Mouse (Mus musculus): ENCODE measurements around the gene Gm17689. TPM values are rescaled to one million over a fixed set of nuclear protein-coding genes. Genes with fewer than 3 reads are reported as not detected.

Gene Gm17689
- total RNA-seq (2021) (not detected), polyA plus RNA-seq (2012; rRNA removed) (not detected in 2 replicates)
- long read RNA-seq, result 0 reads

- H3K4me3 ChIP-seq, result no peak within 1 kb of the TSS
- WGBS, result 42% methylated on average over 1 of the region's 1 CpGs
- H3K4me1 ChIP-seq (ENCODE audit: control insufficient read depth, insufficient read depth, low read length), result no peaks in the 10 kb centered on the region
- intact Hi-C loops (cut with DNase I), result no loop called here
- no peaks in the 10 kb centered on the region for H3K27me3 ChIP-seq (ENCODE audit: control insufficient read depth, insufficient read depth, low read length)
- TF ChIP-seq EP300 (IDR thresholded peaks at IDR 0.05; ENCODE audit: insufficient read depth, low read depth, low read length), result no peak
- no peak for TF ChIP-seq CTCF (IDR thresholded peaks at IDR 0.05)
- TF ChIP-seq POLR2A (IDR thresholded peaks at IDR 0.05; ENCODE audit: insufficient read depth, low read depth, low read length), result no peak
- H3K9ac ChIP-seq (ENCODE audit: low read depth, low read length), result no peak within 1 kb of the TSS
- DNase-seq, result no peak
- no peaks in the 10 kb centered on the region for H3K79me2 ChIP-seq (replicated peaks; ENCODE audit: control insufficient read depth, insufficient read depth, low read length)
- no peaks in the 10 kb centered on the region for H3K36me3 ChIP-seq (ENCODE audit: control insufficient read depth, insufficient read depth, low read length)
- no peak within 1 kb of the TSS for H3K27ac ChIP-seq
Measured at GRCm38 (mm10) chr9:36582535-36582934, at the start of gene Gm17689. Gene Gm17689 (minus strand): TSS chr9:36582635.

DNA sequence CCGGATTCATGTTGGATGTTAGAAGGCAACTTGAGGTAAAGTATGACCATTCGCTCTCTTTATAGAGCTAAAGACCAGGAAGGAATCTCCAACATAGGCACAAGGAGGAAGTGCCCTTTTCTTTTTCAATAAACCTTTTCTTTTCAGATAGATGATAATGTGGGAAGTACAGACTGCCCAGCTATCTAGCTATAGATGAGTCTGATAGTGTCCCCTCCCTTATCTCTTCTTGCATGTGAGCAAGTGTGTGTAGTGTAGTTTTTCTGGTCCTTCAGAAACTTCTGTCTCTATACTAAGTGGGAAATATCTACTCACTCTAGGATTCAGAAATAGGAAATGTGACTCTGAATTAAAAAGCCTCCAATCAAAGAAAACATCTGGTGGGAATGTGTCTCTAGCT is 40.6 kb downstream of the Gm17689 start, which contains the start of gene Gm5615:
TSS of gene Gm5615 (minus strand) at position 101 of the 400 bp plus-strand sequence.
- no peak within 1 kb of the TSS for H3K4me3 ChIP-seq
- WGBS, result 81% methylated on average over 2 of the region's 2 CpGs
- H3K4me1 ChIP-seq (ENCODE audit: control insufficient read depth, insufficient read depth, low read length), result no peaks in the 10 kb centered on the region
- DNase-seq, result no peak
- TF ChIP-seq EP300 (IDR thresholded peaks at IDR 0.05; ENCODE audit: insufficient read depth, low read depth, low read length), result no peak
- TF ChIP-seq CTCF (IDR thresholded peaks at IDR 0.05), result no peak
- no peak for TF ChIP-seq POLR2A (IDR thresholded peaks at IDR 0.05; ENCODE audit: insufficient read depth, low read depth, low read length)
- intact Hi-C loops (cut with DNase I), result no loop called here
- no peaks in the 10 kb centered on the region for H3K79me2 ChIP-seq (replicated peaks; ENCODE audit: control insufficient read depth, insufficient read depth, low read length)
- no peaks in the 10 kb centered on the region for H3K27me3 ChIP-seq (ENCODE audit: control insufficient read depth, insufficient read depth, low read length)
- no peaks in the 10 kb centered on the region for H3K36me3 ChIP-seq (ENCODE audit: control insufficient read depth, insufficient read depth, low read length)
- no peak within 1 kb of the TSS for H3K27ac ChIP-seq
- no peak within 1 kb of the TSS for H3K9ac ChIP-seq (ENCODE audit: low read depth, low read length)

Other genes starting within 250 kb of the Gm17689 start
- not detected for gene Gm7257, start 150.8 kb downstream of the Gm17689 start, total RNA-seq (2021)
- not detected in 2 replicates for gene Gm7257, start 150.8 kb downstream of the Gm17689 start, polyA plus RNA-seq (2012; rRNA removed)
- gene Gm9513, start 107.0 kb downstream of the Gm17689 start, total RNA-seq (2021), result not detected
- gene Gm9513, start 107.0 kb downstream of the Gm17689 start, polyA plus RNA-seq (2012; rRNA removed), result not detected in 2 replicates
- not detected for gene Gm5615, start 40.7 kb downstream of the Gm17689 start, total RNA-seq (2021)
- gene Gm5615, start 40.7 kb downstream of the Gm17689 start, polyA plus RNA-seq (2012; rRNA removed), result not detected in 2 replicates
- gene A630095E13Rik, start 60.7 kb upstream of the Gm17689 start, total RNA-seq (2021), result not detected
- gene A630095E13Rik, start 60.7 kb upstream of the Gm17689 start, polyA plus RNA-seq (2012; rRNA removed), result not detected in 2 replicates
- not detected for gene Acrv1, start 110.6 kb upstream of the Gm17689 start, total RNA-seq (2021)
- gene Acrv1, start 110.6 kb upstream of the Gm17689 start, polyA plus RNA-seq (2012; rRNA removed), result 0.16 TPM in 1 of 2 replicates, not detected in the other
- under 1 TPM; 0.29 to 0.68 TPM for gene Chek1, start 144.4 kb upstream of the Gm17689 start, total RNA-seq (2021)
- gene Chek1, start 144.4 kb upstream of the Gm17689 start, polyA plus RNA-seq (2012; rRNA removed), result 0.08 and 0.26 TPM in 2 replicates
- 10 to 100 TPM; 59.6 to 71.0 TPM for gene Stt3a, start 185.0 kb upstream of the Gm17689 start, total RNA-seq (2021)
- 77.4 and 183 TPM in 2 replicates for gene Stt3a, start 185.0 kb upstream of the Gm17689 start, polyA plus RNA-seq (2012; rRNA removed)
- 10 to 100 TPM; 70.4 to 78.5 TPM for gene Ei24, start 214.8 kb upstream of the Gm17689 start, total RNA-seq (2021)
- gene Ei24, start 214.8 kb upstream of the Gm17689 start, polyA plus RNA-seq (2012; rRNA removed), result 52.6 and 115 TPM in 2 replicates
- 1 to 10 TPM; 1.7 to 1.8 TPM for gene Fez1, start 239.2 kb upstream of the Gm17689 start, total RNA-seq (2021)
- 0.88 and 2.0 TPM in 2 replicates for gene Fez1, start 239.2 kb upstream of the Gm17689 start, polyA plus RNA-seq (2012; rRNA removed)